Mouse (Mus musculus): ENCODE measurements around the gene Rbbp8nl.

DNA sequence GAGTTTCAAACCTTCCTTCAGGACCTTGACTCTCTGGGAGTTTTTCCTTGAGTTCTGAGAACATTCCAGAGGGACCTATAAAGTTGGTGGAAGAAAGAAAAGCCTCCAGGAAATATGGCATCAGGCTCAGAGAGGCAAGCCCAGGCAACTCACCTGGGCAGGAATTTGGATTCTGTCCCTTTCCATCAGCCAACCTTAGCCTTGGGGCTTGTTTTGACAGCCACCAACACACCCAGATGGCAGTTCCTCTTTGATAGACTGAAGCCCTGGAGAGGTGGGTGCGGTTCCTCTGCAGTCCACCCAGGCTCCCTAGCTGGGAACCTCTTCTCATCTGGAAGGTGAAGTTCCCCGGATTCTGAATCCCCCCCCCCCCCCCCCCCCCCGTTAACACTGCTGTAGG, 53.2 kb downstream of the Rbbp8nl start:
- TF ChIP-seq POLR2A (IDR thresholded peaks at IDR 0.05; ENCODE audit: borderline replicate concordance, low read depth, low read length): no peak
- TF ChIP-seq CTCF (IDR thresholded peaks at IDR 0.05; ENCODE audit: low read depth, low read length): no peak
